Mouse (Mus musculus) B cell, adult 2 months (primary cell): ENCODE data around the gene Echs1.

Source experiments
- DNase-seq, 2 experiments: peaks; one replicate each; pipeline ENCODE4 v3.0.0; 2022

The Echs1 gene

GRCm38 (mm10) chr7:140115583-140116328 is 520 bp downstream of the Echs1 start, which contains the start of gene Paox:
TSS of gene Paox (plus strand) at chr7:140115799.
- DNase-seq = peak in 1 of 2 experiments; percentile 9

- DNase-seq = no peak
Measured at GRCm38 (mm10) chr7:140111943-140112342, 4.3 kb downstream of the Echs1 start.

GRCm38 (mm10) chr7:140104009-140104408 is 12.3 kb downstream of the Echs1 start:
- no peak for DNase-seq

- DNase-seq = peak; percentile 84 to 85
Measured at GRCm38 (mm10) chr7:140101993-140102860, 14.0 kb downstream of the Echs1 start, which contains the start of gene Fuom. TSS of gene Fuom (minus strand) at chr7:140102441.

- DNase-seq = no peak
Measured at GRCm38 (mm10) chr7:140101498-140101897, 14.8 kb downstream of the Echs1 start.

- DNase-seq = no peak
Measured at GRCm38 (mm10) chr7:140098466-140098865, 17.8 kb downstream of the Echs1 start.

- no peak for DNase-seq
Measured at GRCm38 (mm10) chr7:140096055-140096454, 20.2 kb downstream of the Echs1 start.

GRCm38 (mm10) chr7:140095556-140095955 is 20.7 kb downstream of the Echs1 start:
- no peak for DNase-seq

GRCm38 (mm10) chr7:140094954-140095353 is 21.3 kb downstream of the Echs1 start:
- DNase-seq = no peak

GRCm38 (mm10) chr7:140092924-140093528 is 23.2 kb downstream of the Echs1 start, which contains the start of gene Prap1:
TSS of gene Prap1 (plus strand) at chr7:140093395.
- DNase-seq = no peak

- no peak for DNase-seq
Measured at GRCm38 (mm10) chr7:140090601-140091000, 25.7 kb downstream of the Echs1 start.

GRCm38 (mm10) chr7:140082242-140082678 is 34.0 kb downstream of the Echs1 start, which contains the start of gene Caly:
TSS of gene Caly (minus strand) at chr7:140082548.
- DNase-seq = peak; percentile 14 to 36

GRCm38 (mm10) chr7:140081408-140082241 is 34.7 kb downstream of the Echs1 start:
- DNase-seq = no peak

GRCm38 (mm10) chr7:140080503-140081156 is 35.6 kb downstream of the Echs1 start:
- peak; percentile 59 to 63 for DNase-seq

- DNase-seq = peak; percentile 71 to 73
Measured at GRCm38 (mm10) chr7:140078711-140079110, 37.6 kb downstream of the Echs1 start.

GRCm38 (mm10) chr7:140077698-140078097 is 38.6 kb downstream of the Echs1 start:
- no peak for DNase-seq

- no peak for DNase-seq
Measured at GRCm38 (mm10) chr7:140070042-140070711, 46.1 kb downstream of the Echs1 start.

GRCm38 (mm10) chr7:140067397-140067796 is 48.9 kb downstream of the Echs1 start:
- DNase-seq = no peak

- peak; percentile 76 to 77 for DNase-seq
Measured at GRCm38 (mm10) chr7:140063092-140063491, 53.2 kb downstream of the Echs1 start.

GRCm38 (mm10) chr7:140062307-140062706 is 54.0 kb downstream of the Echs1 start:
- DNase-seq = peak in 1 of 2 experiments; percentile 15

- no peak for DNase-seq
Measured at GRCm38 (mm10) chr7:140061832-140062130, 54.5 kb downstream of the Echs1 start.
